Mouse (Mus musculus) bone marrow, adult 2 months (tissue): ENCODE results near the gene Srp72.

Experiments
- CTCF ChIP-seq: fragments of 200-500 bp; IDR thresholded peaks from 2 replicates; pipeline ENCODE4 v1.5.1; 2011; ENCODE audit warnings: low read length, control low read depth; ENCODE audit not compliant: control insufficient read depth, insufficient read depth
- POLR2A ChIP-seq: fragments of 200-500 bp; IDR thresholded peaks from 2 replicates; pipeline ENCODE4 v1.6.1; 2011; ENCODE audit warnings: low read depth, mild to moderate bottlenecking, control low read depth, low read length, borderline replicate concordance; ENCODE audit not compliant: control insufficient read depth

- TF ChIP-seq CTCF (no peak), POLR2A (no peak)
Observed at GRCm38 (mm10) chr5:76974207-76974553, 303 bp upstream of the Srp72 start.
